Mouse (Mus musculus): ENCODE data around the gene Adam8.

GRCm38 (mm10) chr7:139967175-139967574, 25.2 kb downstream of the Adam8 start:
- TF ChIP-seq CTCF (IDR thresholded peaks at IDR 0.05) = no peak
- TF ChIP-seq EP300 (IDR thresholded peaks at IDR 0.05) = no peak

All from lung, postnatal 0 days (tissue).